Mouse (Mus musculus) B cell, adult 62 days (primary cell): ENCODE data around the gene Ambn. TPM values are rescaled to one million over a fixed set of nuclear protein-coding genes. Genes with fewer than 3 reads are reported as not detected.

Experiments
- total RNA-seq: library from RNA; stranded (reverse); gene quantifications from 4 replicates; pipeline ENCODE4 v1.2.4, GENCODE M21; 2023

The Ambn gene
- not detected in 4 replicates for total RNA-seq

GRCm38 (mm10) chr5:88455691-88456090 is at the start of gene Ambn:
Ambn (plus strand) TSS chr5:88455991.

GRCm38 (mm10) chr5:88487675-88488074 is 31.9 kb downstream of the Ambn start, which contains the start of gene Enam:
Enam (plus strand) TSS chr5:88487975.

Other genes with a start within 250 kb of the Ambn start
- not detected in 4 replicates for gene Gm7714, start 187.1 kb upstream of the Ambn start, total RNA-seq
- not detected in 4 replicates for gene Prol1, start 138.7 kb upstream of the Ambn start, total RNA-seq
- gene Amtn, start 79.9 kb upstream of the Ambn start, total RNA-seq: not detected in 4 replicates
- not detected in 4 replicates for gene Enam, start 32.0 kb downstream of the Ambn start, total RNA-seq
- gene Jchain, start 71.9 kb downstream of the Ambn start, total RNA-seq: 97.9 to 166 TPM (median 146 TPM) in 4 replicates
- 29.8 to 34.8 TPM (median 32.4 TPM) in 4 replicates for gene Utp3, start 98.5 kb downstream of the Ambn start, total RNA-seq
- 32.2 to 38.8 TPM (median 33.6 TPM) in 4 replicates for gene Rufy3, start 109.0 kb downstream of the Ambn start, total RNA-seq
- gene Grsf1, start 220.2 kb downstream of the Ambn start, total RNA-seq: 40.4 to 50.2 TPM (median 42.5 TPM) in 4 replicates